Mouse (Mus musculus) megakaryocyte, embryonic 14.5 days (primary cell): Measurements from ENCODE around the gene Slc26a10.

ENCODE experiments used
- FLI1 ChIP-seq: IDR thresholded peaks from 2 replicates; pipeline ENCODE4 v1.6.1; 2012; ENCODE audit warnings: low read length, inconsistent platforms, mixed read lengths
- GATA1 ChIP-seq: IDR thresholded peaks from 3 replicates; pipeline ENCODE4 v1.6.1; 2012; ENCODE audit warnings: mixed read lengths, low read length, inconsistent platforms, borderline replicate concordance

GRCm38 (mm10) chr10:127143228-127143627, 37.2 kb downstream of the Slc26a10 start:
- TF ChIP-seq GATA1 (no peak), FLI1 (no peak)
